In genomic region chr10:80995091-80995632, GRCm38 (mm10) we compare ENCODE assay signal across 7 mouse cellular contexts. TPM values are rescaled to one million over a fixed set of nuclear protein-coding genes. Genes with fewer than 3 reads are reported as not detected.
A peak's percentile ranks its signal among the peaks of the same experiment; 100 is the strongest.
DNase-seq lines count a peak whose midpoint lies in the region; ATAC-seq and TF ChIP-seq lines count a peak whose summit lies in the region.

No protein-coding gene starts in this region.

- 12% methylated on average over 21 of the region's 21 CpGs for WGBS in limb, embryonic 11.5 days
- WGBS in midbrain, embryonic 15.5 days: 13% methylated on average over 21 of the region's 21 CpGs

- no peak for TF ChIP-seq POLR2A in cortical plate, adult 2 months (IDR thresholded peaks at IDR 0.05; ENCODE audit: extremely low read depth, insufficient read depth, low read length)

- ATAC-seq in limb, embryonic 11.5 days (ENCODE audit: insufficient number of reproducible peaks, low FRiP score, low TSS enrichment, low read depth): 0 out of 2 replicates have a peak, but pooled peaks have one; percentile 33
- peak; percentile 31; the same call in 1 of the 2 replicates for ATAC-seq in midbrain, embryonic 15.5 days (replicated peaks)

- no peak overlapping the region for H3K4me3 ChIP-seq in cortical plate, adult 2 months (ENCODE audit: insufficient read depth, low read length)
- H3K4me3 ChIP-seq in limb, embryonic 11.5 days (ENCODE audit: low read depth, low read length): no peak overlapping the region
- H3K4me3 ChIP-seq in midbrain, embryonic 15.5 days: peak overlapping the region; percentile 9; the same call in 1 of the 2 replicates

- peak; percentile 79 to 80 for DNase-seq in adrenal gland, adult 18-20 months (ENCODE audit: low spot score in 2 of 2)
- peak; percentile 79 for DNase-seq in gastrocnemius, postnatal 14 days
- peak; percentile 88 for DNase-seq in induced T-regulatory cell, adult 2 months (ENCODE audit: low read depth)
- DNase-seq in limb, embryonic 11.5 days (ENCODE audit: low spot score): peak; percentile 86
- DNase-seq in spleen, adult 12 weeks (ENCODE audit: low spot score): peak; percentile 55

- peak; percentile 100 for TF ChIP-seq CTCF in cortical plate, adult 2 months (IDR thresholded peaks at IDR 0.05; ENCODE audit: extremely low read depth, insufficient read depth, low read length)

- H3K9ac ChIP-seq in limb, embryonic 11.5 days (ENCODE audit: low read length): no peak overlapping the region
- H3K9ac ChIP-seq in midbrain, embryonic 15.5 days: no peak overlapping the region

- H3K36me3 ChIP-seq in limb, embryonic 11.5 days (ENCODE audit: control insufficient read depth, insufficient read depth, low read length): no peaks in the 10 kb centered on the region
- no peaks in the 10 kb centered on the region for H3K36me3 ChIP-seq in midbrain, embryonic 15.5 days (replicated peaks)

- intact Hi-C loops in gastrocnemius, postnatal 14 days (cut with DNase I; ENCODE audit: low total_unique reads): loop anchor here (10.0 kb wide), 1 partner anchor 190 kb away; the partner anchor contains the start of gene Amh

- no peak overlapping the region for H3K27ac ChIP-seq in cortical plate, adult 2 months (ENCODE audit: insufficient read depth, low read length)
- H3K27ac ChIP-seq in limb, embryonic 11.5 days (replicated peaks; ENCODE audit: low read depth, low read length): no peak overlapping the region
- H3K27ac ChIP-seq in midbrain, embryonic 15.5 days: no peak overlapping the region

- no peak overlapping the region for H3K4me2 ChIP-seq in limb, embryonic 11.5 days (ENCODE audit: low read depth, severe bottlenecking)
- H3K4me2 ChIP-seq in midbrain, embryonic 15.5 days: peak overlapping the region; percentile 35

- H3K9me3 ChIP-seq in limb, embryonic 11.5 days (ENCODE audit: control insufficient read depth, low read length): no peaks in the 10 kb centered on the region
- no peaks in the 10 kb centered on the region for H3K9me3 ChIP-seq in midbrain, embryonic 15.5 days

- H3K4me1 ChIP-seq in cortical plate, adult 2 months (ENCODE audit: control insufficient read depth, insufficient read depth, low read length): peaks cover 5% of the 10 kb centered on the region
- 0 out of 2 replicates have a peak, but pooled peaks cover 6% of the 10 kb centered on the region for H3K4me1 ChIP-seq in limb, embryonic 11.5 days (ENCODE audit: control insufficient read depth, insufficient read depth, low read length)
- peaks cover 23% of the 10 kb centered on the region; the same call in 1 of the 2 replicates for H3K4me1 ChIP-seq in midbrain, embryonic 15.5 days

- H3K27me3 ChIP-seq in limb, embryonic 11.5 days (ENCODE audit: control insufficient read depth, insufficient read depth, low read length): 0 out of 2 replicates have a peak, but pooled peaks cover 7% of the 10 kb centered on the region
- H3K27me3 ChIP-seq in midbrain, embryonic 15.5 days (replicated peaks): no peaks in the 10 kb centered on the region; the same call in 1 of the 2 replicates

RNA-seq across cellular contexts. Expression of gene Gng7, which starts 19.6 kb away (rescaled TPM):
- 10 to 100 TPM in 1 of 2 experiments, 1 to 10 TPM in 1; 7.0 to 11.1 TPM for total RNA-seq in adrenal gland, adult 18-20 months (2021)
- polyA plus RNA-seq in cortical plate, adult 2 months (2012; rRNA removed): 77.9 and 152 TPM in 2 replicates
- 1 to 10 TPM in 1 of 2 experiments, under 1 TPM in 1; 0.44 to 1.1 TPM for total RNA-seq in gastrocnemius, postnatal 14 days (2021)
- polyA plus RNA-seq in limb, embryonic 11.5 days (2014; fragmentation: Nextera tagmentation; extraction: Ambion mirVana): 4.6 and 4.8 TPM in 2 replicates
- 19.0 and 21.2 TPM in 2 replicates for polyA plus RNA-seq in midbrain, embryonic 15.5 days (2015; fragmentation: Nextera tagmentation; extraction: Ambion mirVana)

RNA-seq across cellular contexts. Expression of gene Diras1, which starts 30.3 kb away (rescaled TPM):
- 1 to 10 TPM; 1.7 to 1.8 TPM for total RNA-seq in adrenal gland, adult 18-20 months (2021)
- polyA plus RNA-seq in cortical plate, adult 2 months (2012; rRNA removed): 83.8 and 85.3 TPM in 2 replicates
- total RNA-seq in gastrocnemius, postnatal 14 days (2021): under 1 TPM; 0.24 to 0.72 TPM
- polyA plus RNA-seq in limb, embryonic 11.5 days (2014; fragmentation: Nextera tagmentation; extraction: Ambion mirVana): 0.07 and 0.16 TPM in 2 replicates
- polyA plus RNA-seq in midbrain, embryonic 15.5 days (2015; fragmentation: Nextera tagmentation; extraction: Ambion mirVana): 77.5 and 79.2 TPM in 2 replicates

RNA-seq across cellular contexts. Expression of gene Slc39a3, which starts 42.1 kb away (rescaled TPM):
- 10 to 100 TPM; 25.6 to 44.1 TPM for total RNA-seq in adrenal gland, adult 18-20 months (2021)
- 72.8 and 73.0 TPM in 2 replicates for polyA plus RNA-seq in cortical plate, adult 2 months (2012; rRNA removed)
- 10 to 100 TPM; 11.3 to 11.9 TPM for total RNA-seq in gastrocnemius, postnatal 14 days (2021)
- 7.8 and 7.9 TPM in 2 replicates for polyA plus RNA-seq in limb, embryonic 11.5 days (2014; fragmentation: Nextera tagmentation; extraction: Ambion mirVana)
- 57.2 and 58.0 TPM in 2 replicates for polyA plus RNA-seq in midbrain, embryonic 15.5 days (2015; fragmentation: Nextera tagmentation; extraction: Ambion mirVana)

Comparison
In these comparisons a context has a peak if more than half of its experiments do, and no peak if none do; other contexts are left out.
1. RNA of gene Diras1, which starts 30.3 kb away (polyA plus RNA-seq): 83.8 to 85.3 TPM in cortical plate, adult 2 months and 77.5 to 79.2 TPM in midbrain, embryonic 15.5 days; 0.07 to 0.16 TPM in limb, embryonic 11.5 days; every median in the first group is over 10 times any median in the second.
2. Peak in every context shown above with its lines, with median percentiles within 50 percentile points of each other: DNase-seq.